Mouse (Mus musculus) embryonic facial prominence, embryonic 15.5 days (tissue): ENCODE data around the gene Zfp354b. TPM values are rescaled to one million over a fixed set of nuclear protein-coding genes. Genes with fewer than 3 reads are reported as not detected.

Experiments used
- ATAC-seq: fragments of 200-750 bp; cut with Nextera tagmentation; 2 replicates; pipeline ENCODE4 v1.8.0; 2017; ENCODE audit warnings: low read depth, moderate TSS enrichment; ENCODE audit not compliant: insufficient number of reproducible peaks, low FRiP score, low TSS enrichment
- H3K27ac ChIP-seq: fragments of 300-500 bp; sonication (generic); replicated peaks from 2 replicates; pipeline ENCODE4 v1.5.1; 2015; ENCODE audit warnings: mild to moderate bottlenecking, inconsistent platforms
- H3K27me3 ChIP-seq: fragments of 300-500 bp; sonication (generic); 2 replicates; pipeline ENCODE4 v1.6.1; 2015; ENCODE audit warnings: inconsistent platforms
- H3K36me3 ChIP-seq: fragments of 300-500 bp; sonication (generic); 2 replicates; pipeline ENCODE4 v1.6.1; 2015; ENCODE audit warnings: mild to moderate bottlenecking, inconsistent platforms
- H3K4me1 ChIP-seq: fragments of 300-500 bp; sonication (generic); 2 replicates; pipeline ENCODE4 v1.6.1; 2015; ENCODE audit warnings: inconsistent platforms
- H3K4me2 ChIP-seq: fragments of 300-500 bp; sonication (generic); replicated peaks from 2 replicates; pipeline ENCODE4 v1.6.1; 2015; ENCODE audit warnings: mild to moderate bottlenecking, inconsistent platforms
- H3K4me3 ChIP-seq: fragments of 300-500 bp; sonication (generic); replicated peaks from 2 replicates; pipeline ENCODE4 v1.5.1; 2015; ENCODE audit warnings: mild to moderate bottlenecking, inconsistent platforms
- H3K9ac ChIP-seq: fragments of 300-500 bp; sonication (generic); 2 replicates; pipeline ENCODE4 v1.6.1; 2015; ENCODE audit warnings: inconsistent platforms
- H3K9me3 ChIP-seq: fragments of 300-500 bp; sonication (generic); replicated peaks from 2 replicates; pipeline ENCODE4 v1.6.1; 2016; ENCODE audit warnings: inconsistent platforms
- WGBS: fragments of 180-500 bp; shearing (Covaris S2); methylation state at CpG from one replicate; pipeline ENCODE4 v1.1.7; 2015; 5-methylcytosine and 5-hydroxymethylcytosine counted together
- polyA plus RNA-seq: library from polyadenylated mRNA; unstranded; fragments of >200 nt; fragmentation: Nextera tagmentation; extraction: Ambion mirVana; gene quantifications from 2 replicates; pipeline ENCODE4 v1.2.1, GENCODE M21; 2015

Gene Zfp354b
- polyA plus RNA-seq, 1 experiment from 2014 or later: 2.7 TPM

DNA sequence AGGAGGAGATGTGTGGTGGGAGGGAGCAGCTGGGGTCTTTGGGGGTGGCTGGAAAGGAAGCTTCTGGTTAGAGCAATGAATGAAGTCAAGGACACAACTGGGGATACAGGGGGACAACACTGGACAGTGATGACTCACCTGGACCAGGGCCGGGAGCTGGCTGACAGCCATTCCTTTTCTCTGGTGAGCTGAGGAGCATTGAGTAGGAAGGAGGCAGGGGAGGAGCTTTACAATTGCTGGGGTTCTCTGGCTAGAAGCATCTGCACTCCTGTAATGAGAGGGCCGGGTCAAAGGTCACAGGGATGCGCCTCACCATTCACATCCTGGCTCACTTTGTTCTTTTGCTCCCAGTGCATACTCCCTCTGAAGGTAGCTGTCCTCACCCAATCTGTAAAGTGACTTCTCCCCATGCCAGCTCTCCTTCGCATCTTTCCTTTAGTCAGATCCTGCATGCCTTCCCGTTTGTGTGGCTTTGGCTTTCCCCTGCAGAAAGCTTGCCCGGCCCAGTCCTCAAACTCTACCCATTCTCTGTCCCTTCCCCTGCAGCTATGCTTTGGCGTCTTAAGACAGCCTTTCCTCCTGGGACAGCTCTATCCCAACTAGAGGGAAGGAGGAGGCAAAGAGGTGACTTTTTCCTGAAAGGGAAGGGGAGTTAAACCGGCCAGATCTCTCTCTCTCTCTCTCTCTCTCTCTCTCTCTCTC lies 45.1 kb downstream of the Zfp354b start:
- 34% methylated on average over 8 of the region's 8 CpGs for WGBS
- H3K27me3 ChIP-seq: no peaks in the 10 kb centered on the region
- H3K9ac ChIP-seq: peak overlapping the region; percentile 43
- peaks cover 11% of the 10 kb centered on the region for H3K4me1 ChIP-seq
- ATAC-seq: no peak
- no peak overlapping the region for H3K27ac ChIP-seq
- H3K9me3 ChIP-seq: no peaks in the 10 kb centered on the region
- peaks cover 36% of the 10 kb centered on the region for H3K36me3 ChIP-seq
- peak overlapping the region; percentile 76 for H3K4me2 ChIP-seq
- H3K4me3 ChIP-seq: peak overlapping the region; percentile 51

DNA sequence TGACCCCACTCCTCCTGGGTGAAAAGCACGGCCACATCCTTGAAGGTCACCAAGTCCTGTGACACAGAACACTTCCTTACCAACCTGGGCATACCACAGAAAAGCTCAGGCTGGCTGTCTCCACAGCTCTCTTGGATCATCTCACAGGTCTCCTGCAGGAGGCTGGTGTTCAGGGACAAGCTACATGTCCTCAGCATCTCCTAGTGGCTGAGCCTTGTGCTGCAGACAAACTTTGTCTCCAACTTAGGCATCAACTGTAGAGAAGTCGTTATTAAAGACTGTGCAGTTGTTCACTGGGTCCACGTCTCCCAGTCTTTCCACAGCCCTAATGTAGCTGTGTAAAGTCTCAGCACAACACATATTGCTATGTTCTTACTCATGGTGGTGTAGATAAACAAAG lies 47.7 kb downstream of the Zfp354b start:
- Histone ChIP-seq H3K27ac (no peak overlapping the region), H3K27me3 (no peaks in the 10 kb centered on the region), H3K4me1 (peaks cover 11% of the 10 kb centered on the region), H3K36me3 (peaks cover 57% of the 10 kb centered on the region), H3K9me3 (no peaks in the 10 kb centered on the region), H3K4me3 (no peak overlapping the region), H3K9ac (no peak overlapping the region), H3K4me2 (no peak overlapping the region)
- WGBS: 86% methylated on average over 3 of the region's 3 CpGs
- no peak for ATAC-seq

DNA sequence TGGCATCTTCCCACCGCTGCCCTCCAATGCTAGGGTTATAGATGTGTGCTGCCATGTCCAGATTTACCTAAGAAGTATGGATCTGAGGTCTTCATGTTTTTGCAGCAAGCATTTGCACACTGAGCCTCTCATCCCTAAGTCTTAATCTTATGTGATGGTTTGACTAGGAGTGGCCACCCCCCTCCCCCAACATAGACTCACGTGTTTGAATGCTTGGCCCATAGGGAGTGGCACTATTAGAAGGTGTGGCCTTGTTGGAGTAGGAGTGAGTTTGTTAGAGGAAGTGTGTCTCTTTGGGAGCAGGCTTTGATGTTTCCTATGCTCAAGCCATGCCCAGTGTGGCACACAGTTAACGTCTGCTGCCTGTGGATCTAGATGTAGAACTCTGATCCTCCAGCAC lies 52.8 kb downstream of the Zfp354b start:
- WGBS: 90% methylated on average over 3 of the region's 3 CpGs
- no peak for ATAC-seq
- H3K9ac ChIP-seq: no peak overlapping the region
- peaks cover 83% of the 10 kb centered on the region for H3K36me3 ChIP-seq
- no peak overlapping the region for H3K4me3 ChIP-seq
- H3K27ac ChIP-seq: no peak overlapping the region
- peaks cover 11% of the 10 kb centered on the region for H3K9me3 ChIP-seq
- no peak overlapping the region for H3K4me2 ChIP-seq
- H3K4me1 ChIP-seq: no peaks in the 10 kb centered on the region
- no peaks in the 10 kb centered on the region for H3K27me3 ChIP-seq

Other genes with a start within 250 kb of the Zfp354b start
- 34.2 and 35.1 TPM in 2 replicates for gene Zfp354c, start 103.9 kb downstream of the Zfp354b start, polyA plus RNA-seq
- 0.81 and 0.95 TPM in 2 replicates for gene Zfp879, start 90.1 kb downstream of the Zfp354b start, polyA plus RNA-seq
- 0.33 and 0.39 TPM in 2 replicates for gene Grm6, start 80.9 kb downstream of the Zfp354b start, polyA plus RNA-seq
- 7.0 and 7.6 TPM in 2 replicates for gene Zfp454, start 44.0 kb downstream of the Zfp354b start, polyA plus RNA-seq
- 9.3 and 10.3 TPM in 2 replicates for gene Zfp2, start 15.5 kb downstream of the Zfp354b start, polyA plus RNA-seq
- not detected in 2 replicates for gene 4933414I15Rik, start 12.1 kb upstream of the Zfp354b start, polyA plus RNA-seq
- not detected in 2 replicates for gene Prop1, start 22.1 kb upstream of the Zfp354b start, polyA plus RNA-seq
- not detected in 2 replicates for gene Olfr1378, start 34.9 kb upstream of the Zfp354b start, polyA plus RNA-seq
- gene Olfr1377, start 50.3 kb upstream of the Zfp354b start, polyA plus RNA-seq: 0.13 and 0.20 TPM in 2 replicates
- not detected in 2 replicates for gene Olfr51, start 72.0 kb upstream of the Zfp354b start, polyA plus RNA-seq
- gene Olfr54, start 82.6 kb upstream of the Zfp354b start, polyA plus RNA-seq: 0.04 and 0.13 TPM in 2 replicates
- gene Olfr1375, start 116.5 kb upstream of the Zfp354b start, polyA plus RNA-seq: not detected in 2 replicates
- 10.1 and 10.6 TPM in 2 replicates for gene Zfp354a, start 127.6 kb upstream of the Zfp354b start, polyA plus RNA-seq